Mouse (Mus musculus) liver, embryonic 16.5 days (tissue): ENCODE results near the gene Mtss1l. TPM values are rescaled to one million over a fixed set of nuclear protein-coding genes. Genes with fewer than 3 reads are reported as not detected.

Experiments used
- ATAC-seq: fragments of 200-750 bp; cut with Nextera tagmentation; 2 replicates; pipeline ENCODE4 v1.8.0; 2017; ENCODE audit warnings: low read depth, mild to moderate bottlenecking, moderate number of reproducible peaks, moderate library complexity
- H3K27ac ChIP-seq: fragments of 300-500 bp; sonication (generic); 2 replicates; pipeline ENCODE4 v1.5.1; 2014; ENCODE audit warnings: mild to moderate bottlenecking, low read length
- H3K27me3 ChIP-seq: fragments of 300-500 bp; sonication (generic); 2 replicates; pipeline ENCODE4 v1.6.1; 2014; ENCODE audit warnings: low read depth, low read length, mixed read lengths; ENCODE audit not compliant: control insufficient read depth, insufficient read depth
- H3K36me3 ChIP-seq: fragments of 300-500 bp; sonication (generic); 2 replicates; pipeline ENCODE4 v1.6.1; 2014; ENCODE audit warnings: mild to moderate bottlenecking; ENCODE audit not compliant: control insufficient read depth, insufficient read depth
- H3K4me1 ChIP-seq: fragments of 300-500 bp; sonication (generic); 2 replicates; pipeline ENCODE4 v1.6.1; 2014; ENCODE audit warnings: low read depth, low read length, mixed read lengths; ENCODE audit not compliant: control insufficient read depth
- H3K4me2 ChIP-seq: fragments of 300-500 bp; sonication (generic); 2 replicates; pipeline ENCODE4 v1.6.1; 2014; ENCODE audit warnings: low read depth, low read length, mixed read lengths
- H3K4me3 ChIP-seq: fragments of 300-500 bp; sonication (generic); 2 replicates; pipeline ENCODE4 v1.5.1; 2014; ENCODE audit warnings: low read depth, mild to moderate bottlenecking, low read length
- H3K9ac ChIP-seq: fragments of 300-500 bp; sonication (generic); 2 replicates; pipeline ENCODE4 v1.6.1; 2014; ENCODE audit warnings: low read depth, low read length
- H3K9me3 ChIP-seq: fragments of 300-500 bp; sonication (generic); replicated peaks from 2 replicates; pipeline ENCODE4 v1.6.1; 2016; ENCODE audit warnings: low read length; ENCODE audit not compliant: control insufficient read depth
- WGBS: fragments of 180-500 bp; shearing (Covaris S2); extraction: QIAGEN DNeasy Blood & Tissue Kit; methylation state at CpG from one replicate; pipeline ENCODE4 v1.1.7; 2014; ENCODE audit not compliant: insufficient replicate concordance; 5-methylcytosine and 5-hydroxymethylcytosine counted together
- polyA plus RNA-seq: library from polyadenylated mRNA; unstranded; fragments of >200 nt; fragmentation: Nextera tagmentation; extraction: Ambion mirVana; gene quantifications from 2 replicates; pipeline ENCODE4 v1.2.1, GENCODE M21; 2015

Mtss1l gene
- polyA plus RNA-seq, 1 experiment from 2014 or later: 0.57 TPM

DNA sequence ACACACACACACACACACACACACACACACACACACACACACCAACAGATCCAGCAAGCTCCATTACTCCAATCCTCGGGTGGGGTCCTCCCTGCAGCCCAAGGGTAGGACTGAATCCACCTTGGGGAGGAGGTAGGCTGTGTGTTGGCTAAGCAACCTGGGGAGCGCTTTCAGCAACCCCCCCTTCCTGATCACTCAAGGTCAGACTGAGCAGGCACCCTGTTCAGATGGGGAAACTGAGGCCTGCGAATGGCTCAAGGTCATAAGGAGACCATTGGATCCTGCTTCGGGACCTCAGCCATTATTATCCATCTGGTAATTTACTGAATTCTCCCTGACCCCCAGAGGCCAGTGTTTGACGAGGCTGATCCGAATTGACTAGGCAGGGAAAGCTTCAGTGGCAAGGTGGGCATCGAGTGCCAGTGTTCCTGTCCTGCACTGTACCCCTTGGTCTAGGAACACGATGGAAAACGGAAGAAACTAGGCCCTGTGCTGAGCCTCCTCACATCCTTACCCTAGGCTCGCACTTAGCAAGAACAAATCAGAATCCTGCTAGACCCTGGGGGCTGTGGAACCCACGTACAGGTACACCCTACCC is 1.2 kb downstream of the Mtss1l start:
- no peaks in the 10 kb centered on the region for H3K36me3 ChIP-seq
- H3K27me3 ChIP-seq: peaks cover 29% of the 10 kb centered on the region
- no peaks in the 10 kb centered on the region for H3K9me3 ChIP-seq
- H3K4me3 ChIP-seq: peak overlapping the region; percentile 62
- WGBS: 50% methylated on average over 11 of the region's 11 CpGs
- H3K4me1 ChIP-seq: no peaks in the 10 kb centered on the region; the same call in 1 of the 2 replicates
- H3K9ac ChIP-seq: 0 out of 2 replicates have a peak overlapping the region, but pooled peaks have one; percentile 19
- H3K27ac ChIP-seq: no peak overlapping the region
- ATAC-seq: no peak
- peak overlapping the region; percentile 58 for H3K4me2 ChIP-seq

- no peak overlapping the region for H3K4me3 ChIP-seq
- H3K27ac ChIP-seq: no peak overlapping the region
- H3K36me3 ChIP-seq: no peaks in the 10 kb centered on the region
- H3K9ac ChIP-seq: no peak overlapping the region
- H3K4me1 ChIP-seq: no peaks in the 10 kb centered on the region; the same call in 1 of the 2 replicates
- ATAC-seq: no peak
- WGBS: 51% methylated on average over 3 of the region's 3 CpGs
- no peak overlapping the region for H3K4me2 ChIP-seq
- peaks cover 29% of the 10 kb centered on the region for H3K27me3 ChIP-seq
- no peaks in the 10 kb centered on the region for H3K9me3 ChIP-seq
Observed at GRCm38 (mm10) chr8:110724493-110724892, 3.2 kb downstream of the Mtss1l start.

DNA sequence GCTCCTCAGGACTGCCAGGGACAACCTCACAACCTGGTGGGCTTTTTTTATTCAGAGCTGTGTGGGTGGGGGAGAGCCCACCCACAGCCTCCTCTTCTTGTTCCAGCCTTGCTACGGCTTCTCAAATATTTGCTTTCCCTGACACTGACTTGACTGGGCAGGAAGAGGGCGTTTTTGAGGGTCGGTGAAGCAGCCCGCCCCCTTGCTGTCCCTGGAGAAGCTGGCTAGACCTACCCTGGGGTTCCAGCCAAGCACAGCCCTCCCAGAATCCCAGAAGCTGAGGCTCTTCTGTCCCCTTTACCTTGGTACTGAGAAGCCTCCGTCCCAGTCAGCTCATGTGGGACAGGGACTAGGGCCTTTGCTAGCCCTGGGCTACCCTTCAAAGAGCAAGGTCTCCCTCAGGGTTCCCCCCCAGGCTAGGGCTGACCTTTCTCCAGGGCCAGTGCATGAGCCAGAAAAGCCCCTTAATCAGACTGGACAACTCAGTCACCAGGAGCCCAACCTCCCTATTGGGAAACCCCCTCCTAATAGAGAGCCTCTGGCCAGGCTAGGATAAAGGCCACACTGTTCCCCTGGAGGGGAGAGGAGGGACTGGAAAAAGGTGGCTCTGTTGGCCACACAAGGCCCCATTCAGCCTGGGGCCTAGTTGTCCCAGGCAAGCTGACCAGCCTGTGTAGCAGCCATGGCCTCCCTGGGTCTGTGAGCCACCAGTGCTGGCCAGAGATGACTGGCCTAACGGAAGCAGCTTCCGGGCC is 4.0 kb downstream of the Mtss1l start:
- no peak overlapping the region for H3K4me2 ChIP-seq
- H3K9me3 ChIP-seq: no peaks in the 10 kb centered on the region
- H3K27ac ChIP-seq: no peak overlapping the region
- no peak overlapping the region for H3K9ac ChIP-seq
- peaks cover 24% of the 10 kb centered on the region for H3K27me3 ChIP-seq
- no peak for ATAC-seq
- no peaks in the 10 kb centered on the region for H3K36me3 ChIP-seq
- H3K4me1 ChIP-seq: no peaks in the 10 kb centered on the region; the same call in 1 of the 2 replicates
- WGBS: 51% methylated on average over 7 of the region's 7 CpGs
- H3K4me3 ChIP-seq: no peak overlapping the region

GRCm38 (mm10) chr8:110726893-110727292 is 5.6 kb downstream of the Mtss1l start:
- 13% methylated on average over 18 of the region's 18 CpGs for whole genome bisulfite sequencing
- no peak for ATAC-seq

DNA sequence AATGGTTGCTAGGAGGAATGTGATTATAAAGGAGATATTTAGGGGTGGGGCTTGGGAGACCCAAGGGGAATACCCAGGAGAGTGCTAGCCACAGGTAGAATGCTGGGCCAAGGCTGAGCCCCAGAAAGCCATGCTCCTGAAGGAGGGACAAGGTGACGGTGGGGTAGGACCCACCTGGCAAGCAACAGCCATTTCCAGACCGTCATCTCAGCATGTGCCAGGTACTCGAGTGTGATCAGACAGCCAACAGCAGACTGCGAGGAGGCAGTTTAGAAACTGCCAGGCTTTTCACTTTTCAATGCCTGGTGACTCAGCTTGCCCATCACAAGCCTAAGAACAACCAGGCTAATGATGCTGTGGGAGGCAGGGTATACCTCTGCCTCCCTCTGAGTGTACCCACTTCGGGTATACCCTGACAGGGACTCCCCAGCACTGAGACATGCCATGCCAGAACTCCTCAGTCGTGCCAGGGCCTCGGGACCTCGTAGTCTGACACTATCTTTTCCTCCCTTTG is 10.1 kb downstream of the Mtss1l start:
- no peaks in the 10 kb centered on the region for H3K36me3 ChIP-seq
- H3K9me3 ChIP-seq: no peaks in the 10 kb centered on the region
- no peak overlapping the region for H3K27ac ChIP-seq
- 59% methylated on average over 8 of the region's 8 CpGs for WGBS
- no peaks in the 10 kb centered on the region for H3K4me1 ChIP-seq
- no peak for ATAC-seq
- H3K27me3 ChIP-seq: no peaks in the 10 kb centered on the region
- no peak overlapping the region for H3K4me3 ChIP-seq
- H3K9ac ChIP-seq: no peak overlapping the region
- H3K4me2 ChIP-seq: no peak overlapping the region

More at GRCm38 (mm10) chr8:110726893-110727292, 5.6 kb downstream of the Mtss1l start:
- no peak overlapping the region for H3K9ac ChIP-seq
- no peak overlapping the region for H3K27ac ChIP-seq
- no peaks in the 10 kb centered on the region for H3K36me3 ChIP-seq
- peaks cover 9% of the 10 kb centered on the region for H3K27me3 ChIP-seq
- no peak overlapping the region for H3K4me2 ChIP-seq
- no peak overlapping the region for H3K4me3 ChIP-seq
- no peaks in the 10 kb centered on the region; the same call in 1 of the 2 replicates for H3K4me1 ChIP-seq
- no peaks in the 10 kb centered on the region for H3K9me3 ChIP-seq

- ATAC-seq: no peak
- no peaks in the 10 kb centered on the region for H3K36me3 ChIP-seq
- H3K9me3 ChIP-seq: no peaks in the 10 kb centered on the region
- H3K4me2 ChIP-seq: no peak overlapping the region
- H3K4me1 ChIP-seq: no peaks in the 10 kb centered on the region
- 74% methylated on average over 8 of the region's 8 CpGs for WGBS
- no peaks in the 10 kb centered on the region for H3K27me3 ChIP-seq
- no peak overlapping the region for H3K9ac ChIP-seq
- no peak overlapping the region for H3K27ac ChIP-seq
- H3K4me3 ChIP-seq: no peak overlapping the region
Observed at GRCm38 (mm10) chr8:110733036-110733435, 11.8 kb downstream of the Mtss1l start.

- Histone ChIP-seq H3K4me2 (no peak overlapping the region), H3K9me3 (no peaks in the 10 kb centered on the region), H3K36me3 (no peaks in the 10 kb centered on the region), H3K27ac (no peak overlapping the region), H3K27me3 (no peaks in the 10 kb centered on the region), H3K9ac (no peak overlapping the region), H3K4me3 (no peak overlapping the region), H3K4me1 (no peaks in the 10 kb centered on the region)
- WGBS: 87% methylated on average over 35 of the region's 35 CpGs
- ATAC-seq: no peak
Observed at GRCm38 (mm10) chr8:110738591-110739195, 17.4 kb downstream of the Mtss1l start.

DNA sequence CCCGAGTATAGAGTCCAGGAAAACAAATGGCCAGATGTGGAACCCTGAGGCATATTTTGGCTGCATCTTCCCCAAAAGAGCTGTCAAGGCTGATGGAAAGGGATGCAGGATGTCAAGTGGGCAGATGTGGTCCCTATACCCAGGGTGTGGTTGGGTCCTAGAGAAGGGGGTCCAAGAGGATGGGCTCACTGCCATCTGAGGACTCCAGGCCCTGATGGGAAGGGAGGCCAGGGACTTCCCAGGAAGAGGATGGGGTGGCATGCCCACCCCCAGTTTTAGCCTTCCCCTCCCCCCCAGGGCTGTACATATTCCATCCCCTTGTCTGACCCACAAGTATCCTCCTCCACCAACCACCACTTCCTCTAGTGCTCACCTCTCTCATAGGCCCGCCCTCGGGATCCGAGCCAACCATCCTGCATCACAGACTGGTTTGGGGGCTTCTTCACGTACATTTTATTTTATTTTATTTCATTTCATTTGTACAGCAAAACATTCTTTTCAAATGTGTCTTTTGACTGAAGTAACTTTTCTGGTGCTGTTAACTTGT is 19.4 kb downstream of the Mtss1l start:
- Histone ChIP-seq H3K9me3 (no peaks in the 10 kb centered on the region), H3K36me3 (no peaks in the 10 kb centered on the region), H3K9ac (no peak overlapping the region), H3K4me2 (no peak overlapping the region), H3K4me3 (no peak overlapping the region), H3K27me3 (no peaks in the 10 kb centered on the region), H3K4me1 (no peaks in the 10 kb centered on the region), H3K27ac (no peak overlapping the region)
- WGBS: 51% methylated on average over 5 of the region's 5 CpGs
- ATAC-seq: no peak
